Mouse (Mus musculus) midbrain, embryonic 10.5 days (tissue): ENCODE measurements around the gene Kcnh1. TPM values are rescaled to one million over a fixed set of nuclear protein-coding genes. Genes with fewer than 3 reads are reported as not detected.

Experiments used
- DNase-seq: peaks from one replicate; pipeline ENCODE4 v3.0.0-alpha.2; 2017; ENCODE audit warnings: low spot score
- H3K27ac ChIP-seq: fragments of 300-500 bp; sonication (generic); replicated peaks from 2 replicates; pipeline ENCODE4 v1.5.1; 2016; ENCODE audit warnings: mild to moderate bottlenecking
- H3K27me3 ChIP-seq: fragments of 300-500 bp; sonication (generic); 2 replicates; pipeline ENCODE4 v1.6.1; 2016; ENCODE audit warnings: low read depth, mild to moderate bottlenecking; ENCODE audit not compliant: poor library complexity, severe bottlenecking
- H3K36me3 ChIP-seq: fragments of 300-500 bp; sonication (generic); 2 replicates; pipeline ENCODE4 v1.6.1; 2016; ENCODE audit warnings: mild to moderate bottlenecking, moderate library complexity
- H3K4me1 ChIP-seq: fragments of 300-500 bp; sonication (generic); 2 replicates; pipeline ENCODE4 v1.6.1; 2016
- H3K4me3 ChIP-seq: fragments of 300-500 bp; sonication (generic); 2 replicates; pipeline ENCODE4 v1.5.1; 2016; ENCODE audit warnings: mild to moderate bottlenecking, moderate library complexity
- H3K9me3 ChIP-seq: fragments of 300-500 bp; sonication (generic); replicated peaks from 2 replicates; pipeline ENCODE4 v1.6.1; 2016; ENCODE audit warnings: mild to moderate bottlenecking
- WGBS: fragments of 180-500 bp; shearing (Covaris S2); methylation state at CpG from one replicate; pipeline ENCODE4 v1.1.7; 2016; 5-methylcytosine and 5-hydroxymethylcytosine counted together
- polyA plus RNA-seq: library from polyadenylated mRNA; unstranded; fragments of >200 nt; fragmentation: Nextera tagmentation; extraction: Ambion mirVana; gene quantifications from 2 replicates; pipeline ENCODE4 v1.2.1, GENCODE M21; 2016

Gene Kcnh1
- polyA plus RNA-seq, 1 experiment from 2014 or later: 0.32 TPM

DNA sequence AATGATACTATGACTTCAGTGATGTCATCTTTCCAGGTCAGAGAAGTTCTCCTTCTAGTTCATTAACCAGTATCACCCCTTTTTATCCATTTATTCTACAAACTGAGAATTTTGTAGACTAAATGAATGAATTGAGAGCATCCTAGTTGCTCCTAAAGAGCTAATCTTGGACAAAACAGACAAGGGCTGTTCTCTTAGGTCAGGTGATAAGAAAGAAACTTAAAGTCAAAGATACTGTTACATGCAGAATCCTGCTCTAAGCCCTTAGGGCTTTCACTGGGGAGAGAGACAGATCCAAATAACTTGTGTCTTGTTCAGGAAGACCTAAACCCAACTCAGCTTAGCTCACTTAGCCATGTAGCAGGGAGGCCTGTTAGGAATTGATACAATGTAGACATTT lies 312.3 kb downstream of the Kcnh1 start:
- Histone ChIP-seq H3K4me1 (no peaks in the 10 kb centered on the region), H3K27ac (no peak overlapping the region), H3K4me3 (no peak overlapping the region), H3K9me3 (no peaks in the 10 kb centered on the region), H3K36me3 (no peaks in the 10 kb centered on the region), H3K27me3 (no peaks in the 10 kb centered on the region)
- no peak for DNase-seq

- DNase-seq: no peak
- H3K4me3 ChIP-seq: no peak overlapping the region
- H3K4me1 ChIP-seq: no peaks in the 10 kb centered on the region
- no peak overlapping the region for H3K27ac ChIP-seq
- 89% methylated on average over 4 of the region's 4 CpGs for WGBS
- H3K36me3 ChIP-seq: no peaks in the 10 kb centered on the region
- no peaks in the 10 kb centered on the region for H3K27me3 ChIP-seq
- no peaks in the 10 kb centered on the region for H3K9me3 ChIP-seq
Measured at GRCm38 (mm10) chr1:192503651-192504050, 313.1 kb downstream of the Kcnh1 start.

DNA sequence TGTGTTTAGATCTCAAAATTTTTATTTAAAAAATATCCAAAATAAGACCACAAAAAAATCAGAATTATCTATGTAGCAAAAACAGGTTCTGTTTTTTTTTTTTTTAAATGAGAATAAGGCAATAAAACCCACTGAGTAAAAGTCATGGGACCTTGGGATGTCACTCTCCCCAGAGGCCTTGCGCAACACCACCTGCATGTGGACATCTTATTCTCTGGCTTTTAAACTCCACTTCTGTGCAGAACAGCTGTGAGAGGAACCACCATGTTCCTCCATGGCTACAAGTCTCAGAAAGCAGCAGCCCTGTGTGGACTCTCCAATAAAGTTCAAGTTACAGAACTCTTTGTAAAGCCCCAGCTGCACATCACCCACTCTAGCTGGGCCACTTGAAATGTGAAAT lies 322.2 kb downstream of the Kcnh1 start:
- H3K9me3 ChIP-seq: no peaks in the 10 kb centered on the region
- WGBS: 97% methylated on average over 1 of the region's 1 CpGs

GRCm38 (mm10) chr1:192515373-192515772 lies 324.8 kb downstream of the Kcnh1 start:
- 82% methylated on average over 3 of the region's 3 CpGs for WGBS
- H3K36me3 ChIP-seq: no peaks in the 10 kb centered on the region
- H3K4me3 ChIP-seq: no peak overlapping the region
- H3K27me3 ChIP-seq: no peaks in the 10 kb centered on the region
- H3K4me1 ChIP-seq: peaks cover 1% of the 10 kb centered on the region; the same call in 1 of the 2 replicates
- H3K9me3 ChIP-seq: no peaks in the 10 kb centered on the region
- no peak for DNase-seq
- H3K27ac ChIP-seq: no peak overlapping the region

More for the DNA sequence above, 322.2 kb downstream of the Kcnh1 start:
- Histone ChIP-seq H3K27ac (no peak overlapping the region), H3K27me3 (no peaks in the 10 kb centered on the region), H3K4me1 (no peaks in the 10 kb centered on the region), H3K36me3 (no peaks in the 10 kb centered on the region), H3K4me3 (no peak overlapping the region)
- no peak for DNase-seq

- peaks cover 36% of the 10 kb centered on the region for H3K4me1 ChIP-seq
- DNase-seq: no peak
- H3K36me3 ChIP-seq: no peaks in the 10 kb centered on the region
- H3K9me3 ChIP-seq: no peaks in the 10 kb centered on the region
- 89% methylated on average over 1 of the region's 1 CpGs for WGBS
- H3K27me3 ChIP-seq: no peaks in the 10 kb centered on the region
- no peak overlapping the region for H3K4me3 ChIP-seq
- H3K27ac ChIP-seq: no peak overlapping the region
Measured at GRCm38 (mm10) chr1:192519713-192520112, 329.1 kb downstream of the Kcnh1 start.

DNA sequence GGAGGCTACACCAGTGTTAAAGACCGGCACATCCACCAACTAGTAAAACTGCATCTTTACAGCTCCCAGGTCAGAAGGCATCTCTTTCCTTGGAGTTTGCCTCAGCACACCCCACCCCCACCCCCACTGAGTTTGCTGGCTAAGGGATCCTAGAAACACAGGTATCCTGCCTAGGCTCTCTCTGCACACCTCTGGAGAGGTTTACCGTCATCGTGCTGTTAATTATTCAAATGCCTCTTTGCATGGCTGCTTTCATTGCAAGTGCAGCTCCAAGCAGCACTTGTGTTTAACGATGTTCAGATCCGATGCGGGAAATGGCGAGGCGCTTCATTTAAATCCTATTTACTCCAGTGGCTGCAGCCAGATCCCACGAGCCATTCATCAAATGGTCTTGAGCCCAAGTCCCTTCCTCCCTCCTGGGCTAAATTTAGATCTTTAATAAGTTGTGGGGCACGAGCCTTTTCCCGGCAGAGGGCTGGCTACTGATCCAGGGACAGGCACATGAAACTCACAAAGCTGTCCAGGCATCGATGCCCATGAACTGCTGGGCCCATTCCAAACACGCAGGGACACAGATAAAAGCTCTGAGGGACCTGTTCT lies 330.4 kb downstream of the Kcnh1 start:
- H3K4me3 ChIP-seq: no peak overlapping the region
- DNase-seq: no peak
- no peaks in the 10 kb centered on the region for H3K27me3 ChIP-seq
- H3K36me3 ChIP-seq: no peaks in the 10 kb centered on the region
- no peaks in the 10 kb centered on the region for H3K9me3 ChIP-seq
- WGBS: 50% methylated on average over 13 of the region's 13 CpGs
- peaks cover 45% of the 10 kb centered on the region for H3K4me1 ChIP-seq
- H3K27ac ChIP-seq: peak overlapping the region; percentile 13; the same call in 1 of the 2 replicates

DNA sequence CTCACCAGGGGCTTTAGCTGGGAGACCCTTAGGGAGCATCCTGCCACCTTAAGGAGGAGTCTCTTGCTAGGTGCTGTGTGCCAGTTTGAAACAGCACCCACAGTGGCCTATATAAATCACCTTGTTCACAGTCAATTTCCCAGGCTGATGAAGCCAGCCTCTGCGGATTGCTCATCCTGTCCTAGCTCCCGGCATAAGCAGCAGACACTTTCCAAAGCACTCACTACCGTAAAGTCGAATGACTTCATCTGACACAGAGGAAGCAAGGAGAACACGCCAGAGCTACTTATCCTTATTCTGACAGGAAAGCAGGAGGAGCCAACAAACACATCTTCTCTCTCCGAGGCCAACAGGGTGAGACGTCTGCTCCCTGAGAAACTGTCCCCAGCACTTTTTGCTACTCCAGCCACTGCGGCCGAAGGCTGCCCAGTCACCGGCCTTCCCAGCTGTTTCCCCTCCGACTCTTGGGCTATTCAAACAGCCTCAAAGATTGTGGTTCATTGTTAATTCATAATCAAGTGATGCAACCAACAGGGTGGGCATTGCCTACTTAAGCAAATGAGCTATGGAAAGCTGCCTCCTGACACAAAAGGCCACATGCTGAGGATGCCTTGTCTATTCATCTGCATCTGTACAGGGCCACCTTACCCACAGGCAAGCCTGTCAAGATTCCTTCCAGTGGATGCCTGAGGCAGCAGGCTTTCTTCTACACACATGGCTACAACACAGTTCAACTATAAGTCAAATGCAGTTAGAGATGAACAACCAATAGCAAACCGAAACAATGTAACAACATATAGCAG lies 332.0 kb downstream of the Kcnh1 start:
- peaks cover 50% of the 10 kb centered on the region for H3K4me1 ChIP-seq
- H3K36me3 ChIP-seq: no peaks in the 10 kb centered on the region
- no peaks in the 10 kb centered on the region for H3K27me3 ChIP-seq
- 49% methylated on average over 12 of the region's 12 CpGs for WGBS
- H3K27ac ChIP-seq: peak overlapping the region; percentile 24; the same call in 1 of the 2 replicates
- DNase-seq: no peak
- H3K9me3 ChIP-seq: no peaks in the 10 kb centered on the region
- H3K4me3 ChIP-seq: no peak overlapping the region

- 81% methylated on average over 14 of the region's 14 CpGs for WGBS
- Histone ChIP-seq H3K36me3 (no peaks in the 10 kb centered on the region), H3K9me3 (no peaks in the 10 kb centered on the region), H3K27me3 (no peaks in the 10 kb centered on the region), H3K4me1 (peaks cover 52% of the 10 kb centered on the region), H3K27ac (no peak overlapping the region), H3K4me3 (no peak overlapping the region)
- no peak for DNase-seq
Measured at GRCm38 (mm10) chr1:192525711-192526350, 335.3 kb downstream of the Kcnh1 start.

DNA sequence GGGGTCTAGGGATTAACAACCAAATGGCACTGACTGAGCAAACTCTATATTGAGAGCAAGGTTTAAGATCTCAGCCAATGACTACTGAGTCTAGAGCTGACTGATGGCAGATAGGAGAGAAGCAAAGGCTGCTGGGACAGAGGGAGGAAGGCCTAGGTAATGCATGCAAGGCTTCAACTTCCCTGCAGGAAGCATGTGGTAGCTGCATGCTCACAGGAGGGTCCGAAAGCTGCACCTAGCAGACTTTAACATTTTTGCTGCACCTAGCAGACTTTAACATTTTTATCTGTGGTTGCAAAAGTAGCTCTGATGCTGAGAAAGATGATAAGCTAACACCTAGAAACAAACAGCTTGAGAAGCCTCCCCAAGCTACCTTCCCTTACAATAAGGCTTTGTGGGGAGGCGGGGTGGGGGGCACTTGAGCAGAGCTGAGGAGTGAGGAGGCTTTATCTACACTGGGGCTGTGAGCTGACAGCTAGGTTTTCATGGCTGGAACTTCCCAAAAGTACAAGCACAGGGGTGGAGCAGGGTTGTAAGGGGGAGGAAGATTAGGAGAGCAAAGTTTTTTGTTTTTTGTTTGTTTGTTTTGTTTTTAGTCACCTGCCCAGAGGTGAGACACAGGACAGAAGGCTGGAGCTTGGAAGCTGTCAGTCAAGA lies 341.0 kb downstream of the Kcnh1 start:
- no peaks in the 10 kb centered on the region for H3K36me3 ChIP-seq
- 55% methylated on average over 2 of the region's 2 CpGs for WGBS

GRCm38 (mm10) chr1:192532212-192532611 lies 341.6 kb downstream of the Kcnh1 start:
- Histone ChIP-seq H3K27ac (no peak overlapping the region), H3K36me3 (no peaks in the 10 kb centered on the region), H3K4me3 (no peak overlapping the region), H3K9me3 (no peaks in the 10 kb centered on the region), H3K27me3 (no peaks in the 10 kb centered on the region), H3K4me1 (peaks cover 11% of the 10 kb centered on the region)
- WGBS: 73% methylated on average over 2 of the region's 2 CpGs
- no peak for DNase-seq

More for the DNA sequence above, 341.0 kb downstream of the Kcnh1 start:
- DNase-seq: no peak
- no peak overlapping the region for H3K27ac ChIP-seq
- peaks cover 12% of the 10 kb centered on the region for H3K4me1 ChIP-seq
- H3K9me3 ChIP-seq: no peaks in the 10 kb centered on the region
- no peak overlapping the region for H3K4me3 ChIP-seq
- no peaks in the 10 kb centered on the region for H3K27me3 ChIP-seq

GRCm38 (mm10) chr1:192533016-192533415 lies 342.4 kb downstream of the Kcnh1 start:
- no peaks in the 10 kb centered on the region for H3K9me3 ChIP-seq
- H3K27ac ChIP-seq: no peak overlapping the region
- H3K27me3 ChIP-seq: no peaks in the 10 kb centered on the region
- H3K4me3 ChIP-seq: no peak overlapping the region
- no peak for DNase-seq
- H3K36me3 ChIP-seq: no peaks in the 10 kb centered on the region
- peaks cover 4% of the 10 kb centered on the region for H3K4me1 ChIP-seq

- H3K9me3 ChIP-seq: no peaks in the 10 kb centered on the region
- no peaks in the 10 kb centered on the region for H3K27me3 ChIP-seq
- H3K4me3 ChIP-seq: no peak overlapping the region
- WGBS: 63% methylated on average over 1 of the region's 1 CpGs
- no peaks in the 10 kb centered on the region for H3K36me3 ChIP-seq
- H3K27ac ChIP-seq: no peak overlapping the region
- peaks cover under 1% of the 10 kb centered on the region; the same call in 1 of the 2 replicates for H3K4me1 ChIP-seq
- no peak for DNase-seq
Measured at GRCm38 (mm10) chr1:192536440-192536839, 345.9 kb downstream of the Kcnh1 start.
